Mouse (Mus musculus) spleen, postnatal 14 days (tissue): Measurements from ENCODE around the gene Ppp1r3c.
"Not testable (repeated sequence)": the region's sequence is repeated elsewhere in the genome, so short reads cannot be mapped to it uniquely, and the experiment has no call there.

Experiments
- DNase-seq, 2 experiments: peaks; one replicate each; pipeline ENCODE4 v3.0.0; 2021 to 2022; ENCODE audit warnings: low spot score in 2 of 2

The Ppp1r3c gene

GRCm38 (mm10) chr19:36736537-36736936, at the start of gene Ppp1r3c:
Gene Ppp1r3c, minus strand, starts transcription at chr19:36736653.
- DNase-seq = peak in 1 of 2 experiments; percentile 10

- DNase-seq = no peak
Observed at GRCm38 (mm10) chr19:36783179-36783578, 46.7 kb upstream of the Ppp1r3c start.

GRCm38 (mm10) chr19:36782591-36782990, 46.1 kb upstream of the Ppp1r3c start:
- DNase-seq = no peak

- no peak for DNase-seq
Observed at GRCm38 (mm10) chr19:36781996-36782395, 45.5 kb upstream of the Ppp1r3c start.

- DNase-seq = no peak
Observed at GRCm38 (mm10) chr19:36780375-36780774, 43.9 kb upstream of the Ppp1r3c start.

- DNase-seq = no peak
Observed at GRCm38 (mm10) chr19:36779765-36780164, 43.3 kb upstream of the Ppp1r3c start.

DNA sequence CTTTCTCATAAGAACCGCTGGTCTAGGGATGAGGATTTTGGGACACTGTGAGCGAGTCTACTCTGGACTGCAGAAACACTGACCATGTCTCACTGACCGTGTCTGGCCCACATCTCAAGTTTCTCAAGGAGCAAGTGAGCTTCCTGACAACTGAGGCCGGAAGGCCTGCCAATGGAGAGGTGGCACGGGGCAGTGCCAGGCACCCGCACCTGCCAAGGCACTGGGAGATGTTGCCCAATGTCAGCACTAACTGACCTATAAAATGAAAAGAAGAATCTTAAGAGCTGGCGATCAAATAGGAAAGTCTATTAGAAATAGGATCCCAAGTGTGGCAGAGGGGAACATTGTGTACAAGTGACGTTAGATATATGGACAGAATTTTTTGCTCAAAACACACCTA, 39.1 kb upstream of the Ppp1r3c start:
- no peak for DNase-seq

DNA sequence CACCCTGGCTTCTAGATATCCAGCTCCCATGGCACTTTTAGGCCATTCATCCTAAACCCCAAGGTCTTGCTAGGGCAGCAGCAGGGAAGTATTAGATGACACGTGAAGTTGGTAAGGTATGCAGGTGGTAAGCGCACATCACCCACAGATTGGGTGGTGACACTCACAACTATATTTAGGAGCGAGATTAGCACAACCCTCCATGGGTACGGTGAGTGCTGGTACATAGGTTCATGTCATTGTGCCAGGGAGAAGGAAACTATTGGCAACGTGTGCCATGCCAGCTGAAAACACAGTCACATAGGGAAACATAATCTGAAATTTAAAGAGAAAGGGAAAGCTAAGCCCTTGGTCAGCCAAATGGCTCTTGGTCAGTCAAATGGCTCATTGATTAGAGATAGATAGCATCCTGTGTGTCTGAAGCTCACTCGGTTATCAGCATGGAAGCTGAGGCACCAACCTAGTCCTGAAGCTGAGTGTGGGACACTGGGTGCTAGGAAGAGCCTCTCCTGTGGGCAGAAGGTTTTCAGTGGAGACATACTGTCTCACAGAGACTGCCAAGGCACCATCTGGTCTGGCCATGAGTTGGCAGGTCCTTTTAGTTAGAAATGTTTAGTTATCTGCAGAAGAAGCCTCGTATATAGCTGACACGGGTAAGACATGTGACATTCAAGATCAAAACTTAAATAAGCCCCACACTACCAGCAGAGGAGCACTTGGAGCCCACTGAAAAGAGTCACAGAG, 37.4 kb upstream of the Ppp1r3c start:
- no peak for DNase-seq

DNA sequence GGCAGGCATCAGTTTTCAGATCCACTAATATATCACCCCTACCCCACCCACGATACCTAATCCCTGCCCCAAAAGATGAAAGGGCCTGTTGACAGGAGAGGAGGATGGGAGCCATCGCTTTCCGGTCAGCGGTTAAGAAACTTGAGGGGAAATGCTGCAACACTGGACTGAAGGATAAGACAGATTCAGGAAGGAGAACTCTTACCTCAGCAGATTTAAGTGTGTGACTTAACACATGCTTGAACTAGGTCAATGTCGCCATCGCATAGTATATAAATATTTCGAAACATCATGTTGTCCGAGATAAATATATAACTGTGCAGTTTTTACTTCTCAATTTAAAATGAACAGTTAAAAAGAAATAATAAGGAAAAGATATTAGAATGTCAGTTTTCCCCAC, 31.6 kb upstream of the Ppp1r3c start:
- DNase-seq = no peak

DNA sequence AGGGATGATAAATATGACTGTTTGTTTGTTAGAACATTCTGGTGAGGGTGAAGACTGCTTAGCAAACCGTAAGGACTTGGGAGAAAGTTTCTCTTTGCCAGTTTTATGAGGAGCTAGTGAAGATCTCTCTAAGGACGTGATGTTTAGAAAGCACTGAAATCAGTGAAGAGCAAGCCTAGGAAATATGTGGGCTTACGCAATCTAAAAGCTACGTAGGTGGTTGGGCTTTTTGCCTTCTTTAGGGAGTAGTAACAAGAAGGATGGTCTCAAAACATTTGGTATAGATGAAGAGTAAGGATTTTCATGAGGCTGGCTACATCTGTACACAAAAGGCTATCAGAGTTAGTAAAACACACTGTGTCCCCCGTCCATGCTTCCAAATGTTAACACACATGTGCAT, 28.0 kb upstream of the Ppp1r3c start:
- DNase-seq = no peak

DNA sequence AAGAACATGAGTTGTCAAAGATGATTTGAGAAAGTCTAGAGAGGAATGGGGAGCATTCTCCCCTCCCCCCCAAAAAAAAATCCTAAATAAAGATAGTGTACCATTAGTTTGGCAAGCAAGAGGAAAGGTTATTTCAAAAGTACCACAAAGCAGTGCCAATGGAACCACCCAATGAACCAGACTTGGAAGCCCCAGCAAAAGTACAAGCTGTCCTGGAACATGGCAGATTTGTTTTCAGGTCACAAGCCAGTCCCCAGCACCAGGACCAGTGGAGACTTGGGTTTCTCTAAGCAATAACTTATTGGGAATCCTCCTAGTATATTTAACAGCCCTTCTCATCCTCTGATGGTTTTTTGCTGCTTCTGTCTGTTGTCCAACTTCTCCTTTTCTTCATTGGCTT, 12.5 kb upstream of the Ppp1r3c start:
- no peak for DNase-seq

DNA sequence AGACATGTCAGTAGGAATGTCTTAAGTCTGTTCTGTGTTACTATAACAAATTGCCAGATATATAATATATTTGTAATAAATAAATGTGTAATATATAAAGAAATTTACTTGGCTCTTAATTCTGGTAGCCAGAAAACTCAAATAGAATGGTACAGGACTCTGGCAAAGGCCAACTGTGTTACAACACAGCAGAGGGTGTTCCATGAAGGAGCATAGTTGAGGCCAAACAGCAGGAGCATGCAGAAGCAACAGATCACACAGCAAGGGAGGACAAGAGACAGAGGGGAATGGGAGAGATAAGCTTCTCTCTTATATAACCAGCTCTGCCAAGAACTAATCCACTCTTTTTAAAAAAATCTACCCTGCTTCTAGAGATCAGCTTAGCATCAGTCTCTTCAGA, 5.9 kb upstream of the Ppp1r3c start:
- DNase-seq = no peak

DNA sequence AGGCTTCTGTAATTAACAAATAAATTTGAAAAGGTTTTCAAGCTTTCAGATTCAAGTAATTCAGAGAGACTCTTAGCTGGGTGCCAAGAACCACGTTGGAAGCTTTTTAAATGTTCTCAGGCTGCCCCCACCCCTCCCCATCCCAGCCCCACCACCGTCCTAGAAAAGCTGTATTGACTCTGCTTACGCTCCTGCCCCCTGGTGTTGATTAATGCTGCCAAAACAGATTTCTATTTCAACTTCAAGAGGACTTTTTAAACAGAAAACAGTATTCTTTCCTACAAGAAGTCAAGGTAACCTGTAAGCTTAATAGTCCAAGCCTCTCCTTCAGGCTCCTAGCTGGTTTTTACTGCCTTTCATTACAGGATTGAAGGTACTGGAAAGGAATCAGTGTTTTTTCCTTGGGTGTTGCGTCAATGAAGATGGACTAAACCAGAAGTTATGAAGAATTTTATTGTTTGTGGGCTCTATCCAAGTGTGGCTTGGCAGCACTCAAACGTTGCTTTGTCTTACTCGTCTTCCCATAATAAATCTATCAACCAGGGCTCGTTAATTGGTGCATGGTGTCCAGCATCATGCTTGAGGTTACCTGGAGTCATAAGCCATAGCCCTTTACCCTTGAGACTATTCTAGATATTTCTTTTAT, 3.2 kb upstream of the Ppp1r3c start:
- DNase-seq = no peak

DNA sequence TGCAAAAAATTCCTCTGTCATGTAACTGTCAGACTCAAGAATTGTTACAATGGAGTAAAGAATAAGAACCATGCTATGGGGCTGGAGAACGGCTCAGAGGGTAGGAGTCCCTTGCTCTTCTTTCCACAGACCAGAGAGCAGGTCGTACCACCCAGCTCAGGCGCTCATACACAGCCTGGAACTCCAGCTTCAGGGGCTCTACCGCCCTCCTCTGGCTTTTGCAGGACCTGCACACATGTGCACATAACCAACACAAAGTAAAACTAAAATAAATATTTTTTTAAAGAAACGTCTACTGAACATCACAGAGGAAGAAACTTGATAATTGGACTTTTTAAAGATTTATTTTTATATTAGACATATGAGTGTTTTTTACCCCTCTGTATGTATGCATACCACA, 1.6 kb upstream of the Ppp1r3c start:
- no peak for DNase-seq

DNA sequence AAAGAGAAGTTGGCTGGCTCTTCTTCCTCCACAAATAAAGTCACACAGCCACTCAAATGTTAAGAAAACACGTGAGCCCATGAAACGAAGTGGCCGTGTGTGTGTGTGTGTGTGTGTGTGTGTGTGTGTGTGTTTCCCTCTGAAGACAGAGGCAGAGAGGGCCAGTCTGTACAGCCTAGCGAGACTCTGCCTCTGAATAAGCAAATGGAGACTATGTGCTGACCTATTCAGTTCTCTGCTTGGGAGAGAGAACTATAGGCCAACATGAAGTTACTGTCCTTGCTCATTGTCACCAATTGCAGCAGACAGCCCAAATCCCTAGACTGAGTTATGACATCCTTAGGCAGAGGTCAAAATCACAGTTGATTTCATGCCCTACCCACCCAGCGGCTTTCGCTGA, 634 bp upstream of the Ppp1r3c start:
- DNase-seq = no peak

- DNase-seq = no peak
Observed at GRCm38 (mm10) chr19:36734308-36735038, 2.0 kb downstream of the Ppp1r3c start.

- DNase-seq = no peak
Observed at GRCm38 (mm10) chr19:36733191-36733943, 3.1 kb downstream of the Ppp1r3c start.

DNA sequence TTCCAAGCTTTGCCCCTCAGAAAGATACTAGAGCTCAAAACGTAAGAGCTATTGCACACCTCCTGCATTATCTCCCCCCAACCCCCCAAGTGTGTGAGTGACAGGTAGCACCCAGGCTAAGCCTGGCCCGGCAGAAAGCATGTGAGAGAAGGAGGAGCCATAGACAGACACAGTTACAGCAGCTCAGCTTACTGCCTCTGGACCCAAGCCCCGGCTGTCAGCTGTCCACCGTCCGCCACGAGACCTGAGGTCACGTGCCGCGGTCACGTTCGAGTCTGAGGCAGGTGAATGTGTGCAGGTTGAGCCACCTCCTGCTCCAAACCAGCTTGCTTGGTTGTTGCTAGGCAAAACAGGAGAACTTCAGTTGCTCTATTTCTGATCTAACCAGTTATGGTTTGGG, 5.1 kb downstream of the Ppp1r3c start:
- DNase-seq = no peak

- DNase-seq = not testable (repeated sequence)
Observed at GRCm38 (mm10) chr19:36730414-36730813, 6.0 kb downstream of the Ppp1r3c start.

DNA sequence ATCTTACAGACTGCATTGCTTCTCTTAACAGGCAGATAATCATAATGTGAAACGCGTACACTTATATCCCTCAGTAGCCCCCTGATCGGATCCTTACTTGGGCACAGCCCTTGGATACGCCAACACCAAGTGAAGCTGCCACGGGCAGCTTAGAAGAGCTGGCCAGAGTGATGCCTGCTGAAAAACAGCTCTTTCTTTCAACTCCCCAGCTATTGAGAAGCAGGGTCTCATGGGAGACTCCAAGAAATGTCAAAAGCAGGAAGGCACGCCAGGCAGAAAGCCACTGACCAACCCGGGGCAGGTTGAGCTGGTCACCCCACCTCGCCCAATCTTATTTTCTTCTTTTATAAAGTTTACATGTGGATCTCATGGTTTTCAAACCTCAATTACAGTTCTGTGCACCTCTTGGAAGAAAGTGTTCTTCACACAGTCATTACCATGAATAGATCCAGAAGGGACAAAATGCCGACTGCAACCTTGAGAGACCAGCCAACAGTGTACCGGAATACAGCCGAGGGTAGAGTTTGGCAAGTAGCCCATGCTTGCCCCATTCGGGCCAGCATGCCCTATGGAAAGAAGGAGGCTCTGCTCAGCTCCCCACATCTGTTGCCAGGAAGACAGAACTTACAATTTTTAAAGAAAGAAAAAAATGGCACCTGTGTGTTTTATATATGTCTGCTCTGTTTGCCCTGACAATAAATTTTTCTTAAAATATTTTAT, 7.6 kb downstream of the Ppp1r3c start:
- DNase-seq = no peak

GRCm38 (mm10) chr19:36724970-36725369, 11.5 kb downstream of the Ppp1r3c start:
- no peak for DNase-seq
